Mouse (Mus musculus): ENCODE measurements around the gene Ptn. TPM values are rescaled to one million over a fixed set of nuclear protein-coding genes. Genes with fewer than 3 reads are reported as not detected.

The Ptn gene
- 0.91 TPM for polyA plus RNA-seq (2015; fragmentation: Illumina TruSeq; extraction: RNeasy Lipid Tissue Mini Kit (QIAGEN cat#74804); ENCODE audit: insufficient read depth, low replicate concordance)

GRCm38 (mm10) chr6:36809747-36810285 is at the start of gene Ptn:
Ptn (minus strand) TSS chr6:36810220.

Data from spleen, adult 10 weeks (tissue).